Mouse (Mus musculus) adrenal gland, postnatal 4 days (tissue): ENCODE measurements around the gene Pnn. TPM values are rescaled to one million over a fixed set of nuclear protein-coding genes. Genes with fewer than 3 reads are reported as not detected.
"Not testable (repeated sequence)": the region's sequence is repeated elsewhere in the genome, so short reads cannot be mapped to it uniquely, and the experiment has no call there.

Source experiments
- DNase-seq, 2 experiments: peaks; one replicate each; pipeline ENCODE4 v3.0.0; 2021 to 2022; ENCODE audit warnings: low spot score in 2 of 2, mixed read lengths in 2 of 2
- long read RNA-seq, 2 experiments: library from polyadenylated mRNA; stranded (forward); transcript quantifications; one replicate each; pipeline ENCODE4 v2.0.0; 2021
- total RNA-seq, 2 experiments: library from RNA; stranded (reverse); gene quantifications; 2 replicates each; pipeline ENCODE4 v1.2.3; 2021

Pnn gene
- 10 to 100 TPM; 71.8 to 78.4 TPM for total RNA-seq
- long read RNA-seq, experiment 1, transcript Pnn-201 (9 exons, 3,485 nt): major isoform, 31 of 36 reads
- long read RNA-seq, experiment 1, partial matches to known transcripts: 1 of 36 reads
- long read RNA-seq, experiment 1, other reads (novel, unspliced or antisense): 4 of 36 reads
- long read RNA-seq, experiment 2, transcript Pnn-201 (9 exons, 3,485 nt): major isoform, 102 of 115 reads
- long read RNA-seq, experiment 2, partial matches to known transcripts: 3 of 115 reads
- long read RNA-seq, experiment 2, other reads (novel, unspliced or antisense): 10 of 115 reads

DNA sequence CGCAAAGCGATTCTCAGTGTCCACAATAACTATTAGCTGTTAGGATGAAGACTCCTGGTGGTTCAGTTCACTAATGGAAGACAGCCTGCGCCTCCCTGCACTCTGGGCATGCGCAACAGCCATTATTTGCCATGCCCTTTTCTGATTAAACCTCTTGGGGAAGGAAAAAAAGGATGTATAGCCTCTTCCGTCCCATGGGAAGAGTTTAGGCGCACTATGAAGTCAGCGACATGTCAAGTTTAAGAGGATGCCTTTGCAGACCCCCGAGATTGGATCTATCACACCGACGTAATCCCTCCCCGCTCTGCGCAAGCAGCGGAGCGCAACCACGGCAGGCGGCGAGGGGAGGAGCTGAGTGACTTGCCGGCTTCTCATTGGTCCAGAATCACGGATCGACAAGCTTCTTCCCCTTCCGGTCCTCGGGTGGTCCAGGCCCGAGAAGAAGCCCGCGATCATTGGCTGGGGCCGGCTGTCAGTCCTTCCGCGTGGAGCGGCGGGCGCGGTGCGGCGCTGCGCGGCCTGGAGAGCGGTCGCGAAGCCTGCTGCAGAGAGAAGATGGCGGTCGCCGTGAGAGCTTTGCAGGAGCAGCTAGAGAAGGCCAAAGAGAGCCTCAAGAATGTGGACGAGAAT, at the start of gene Pnn:
Pnn (plus strand) TSS at position 437 of the 630 bp plus-strand sequence.
- DNase-seq: peak; percentile 89 to 92

DNA sequence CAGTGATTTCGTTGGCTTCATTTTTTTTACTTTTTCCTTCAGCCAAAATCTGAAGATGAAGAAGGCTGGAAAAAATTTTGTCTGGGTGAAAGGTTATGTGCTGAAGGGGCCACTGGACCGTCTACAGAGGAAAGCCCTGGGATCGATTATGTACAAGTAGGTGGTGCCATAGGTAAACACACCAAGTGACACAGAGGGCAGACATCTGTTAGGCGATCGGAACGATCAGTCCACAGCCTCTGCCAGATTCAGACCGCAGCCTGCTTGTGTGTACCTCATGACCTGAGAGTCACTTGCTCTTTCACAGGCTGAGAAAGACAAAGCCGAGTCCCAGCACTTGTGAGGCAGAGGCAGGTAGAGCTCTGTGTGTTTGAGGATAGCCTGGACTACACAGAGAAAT, 48.7 kb upstream of the Pnn start:
- DNase-seq: no peak

DNA sequence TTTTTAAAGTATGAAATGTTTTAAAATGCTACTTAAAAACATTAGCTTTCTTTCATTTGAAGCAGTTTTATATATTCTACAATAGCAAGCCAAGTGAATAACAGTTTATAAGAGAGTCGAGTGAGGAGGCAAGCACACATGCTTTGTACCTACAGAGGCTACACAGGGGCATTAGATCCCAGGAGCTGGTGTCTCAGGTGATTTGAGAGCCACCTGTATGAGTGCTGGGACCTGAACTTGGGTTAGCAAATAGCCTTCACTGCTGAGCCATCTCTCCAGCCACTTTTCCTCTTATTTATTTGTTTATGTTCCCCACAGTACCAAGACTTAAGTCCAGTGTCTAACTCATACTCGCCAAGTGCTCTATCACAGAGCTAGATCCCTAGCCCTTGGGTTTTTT, 46.8 kb upstream of the Pnn start:
- no peak for DNase-seq

DNA sequence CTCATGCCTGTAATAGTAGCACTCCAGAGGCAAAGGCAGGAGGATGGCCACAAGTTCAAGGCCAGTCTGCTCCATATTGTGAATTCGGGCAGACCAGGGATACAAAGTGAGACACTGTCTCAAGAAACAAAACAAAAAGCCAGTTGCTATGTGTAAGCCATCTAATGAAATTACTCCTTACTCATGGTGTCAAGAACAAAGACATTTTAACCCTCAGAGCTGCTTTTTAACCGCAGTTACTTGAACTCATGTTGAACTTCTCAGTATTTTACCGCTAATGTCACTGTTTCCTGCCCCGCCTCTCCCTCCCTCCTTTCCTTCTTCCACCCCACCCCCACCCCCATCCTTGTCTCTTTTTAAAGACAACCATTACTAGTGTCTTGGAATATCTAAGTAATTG, 45.4 kb upstream of the Pnn start:
- DNase-seq: no peak

DNA sequence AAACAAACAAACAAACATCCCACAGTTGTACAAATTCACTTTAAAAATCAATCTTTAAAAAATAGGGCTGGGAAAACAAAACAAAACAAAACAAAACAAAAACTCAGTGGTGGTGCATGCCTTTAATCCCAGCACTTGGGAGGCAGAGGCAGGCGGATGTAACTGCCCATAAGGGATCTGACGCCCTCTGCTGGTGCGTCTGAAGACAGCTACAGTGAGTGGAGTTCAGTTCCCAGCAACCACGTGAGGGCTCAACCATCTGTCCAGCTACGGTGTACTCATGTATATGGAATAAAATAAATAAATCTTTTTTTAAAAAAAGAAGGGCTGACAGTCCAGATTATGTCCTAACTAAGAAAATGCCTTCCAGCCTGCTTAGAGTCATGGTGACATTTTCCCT, 34.6 kb upstream of the Pnn start:
- DNase-seq: no peak

DNA sequence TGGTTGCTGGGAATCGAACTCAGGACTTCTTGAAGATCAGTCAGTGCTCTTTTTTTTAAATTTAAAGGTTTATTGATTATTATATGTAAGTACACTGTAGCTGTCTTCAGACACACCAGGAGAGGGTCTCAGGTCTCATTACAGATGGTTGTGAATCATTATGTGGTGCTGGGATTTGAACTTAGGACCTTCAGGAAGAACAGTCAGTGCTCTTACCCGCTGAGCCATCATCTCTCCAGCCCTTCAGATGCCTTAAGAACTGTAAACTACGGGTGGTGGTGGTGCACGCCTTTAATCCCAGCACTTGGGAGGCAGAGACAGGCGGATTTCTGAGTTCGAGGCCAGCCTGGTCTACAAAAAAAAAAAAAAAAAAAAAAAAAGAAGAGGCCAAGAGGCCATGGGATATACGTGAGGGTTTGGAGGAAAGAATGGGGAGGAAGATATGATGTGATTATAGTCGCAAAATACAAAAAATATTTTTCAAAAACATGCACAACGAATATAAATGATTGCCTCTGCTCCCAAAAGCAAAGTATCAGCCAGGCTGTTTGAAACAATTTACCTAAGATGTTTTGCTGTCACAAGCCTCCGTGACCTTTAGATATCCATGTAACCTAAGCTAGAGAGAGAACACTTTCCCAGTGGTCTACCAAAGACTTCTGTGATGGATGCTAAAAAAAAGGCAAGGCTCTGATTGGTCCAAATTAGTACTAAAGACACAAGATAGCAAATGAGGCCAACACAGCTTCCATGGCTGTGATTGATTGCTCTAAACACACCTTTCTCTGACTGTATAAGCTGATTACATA, 27.3 kb upstream of the Pnn start:
- DNase-seq: no peak

DNA sequence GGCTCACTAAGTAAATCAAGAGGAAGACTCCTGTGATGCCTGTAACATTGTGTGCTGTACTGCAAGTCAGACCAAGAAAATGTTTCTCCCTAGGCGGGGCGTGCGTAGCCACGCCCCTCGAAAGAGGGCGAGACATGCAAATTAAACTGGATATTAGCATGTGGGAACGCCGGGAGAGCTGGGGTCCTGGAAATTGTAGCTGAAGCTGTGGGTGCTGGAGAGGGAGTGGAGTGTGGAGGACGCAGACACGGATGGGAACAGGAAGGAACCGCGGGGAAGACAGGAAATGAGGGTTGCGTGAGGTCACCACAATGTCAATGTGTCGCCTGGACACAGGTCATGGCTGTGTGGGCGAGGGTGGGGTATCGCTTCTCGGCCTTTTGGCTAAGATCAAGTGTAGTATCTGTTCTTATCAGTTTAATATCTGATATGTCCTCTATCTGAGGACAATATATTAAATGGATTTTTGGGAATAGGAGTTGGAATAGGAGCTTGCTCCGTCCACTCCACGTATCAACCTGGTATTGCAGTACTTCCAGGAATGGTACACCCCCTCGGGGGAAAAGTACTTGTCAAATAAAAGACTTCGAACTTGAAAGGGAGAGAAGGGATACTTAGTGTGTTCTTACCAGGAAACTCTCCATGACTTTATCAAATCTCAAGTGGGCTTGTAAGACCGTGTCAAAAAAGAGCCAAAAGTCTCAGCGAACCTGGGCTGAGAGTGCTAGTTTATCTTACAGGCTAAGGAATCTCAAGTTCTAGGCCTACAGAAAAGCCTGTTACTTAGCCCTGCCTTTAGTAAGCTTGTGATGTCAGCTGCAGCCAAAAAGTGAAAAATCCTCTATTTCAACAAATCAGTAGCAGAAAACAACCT, 26.5 kb upstream of the Pnn start:
- peak; percentile 6 to 19 for DNase-seq

DNA sequence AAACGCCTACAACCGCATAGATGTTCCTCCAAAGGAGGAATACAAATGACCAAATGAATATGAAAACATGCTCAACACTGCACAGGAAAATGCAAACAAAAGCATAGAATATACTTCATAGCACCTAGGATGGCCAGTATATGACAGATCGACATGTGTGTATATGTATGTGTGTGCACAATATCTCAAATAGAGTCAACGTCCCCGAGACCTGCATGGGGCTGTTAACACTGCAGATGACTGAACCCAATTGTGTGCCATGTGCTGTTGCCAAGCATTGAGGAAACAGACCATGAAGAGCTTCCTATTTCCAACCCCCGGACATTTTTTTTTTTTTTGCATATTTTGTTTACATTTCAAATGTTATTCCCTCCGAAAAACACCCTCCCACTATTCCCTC, 25.8 kb upstream of the Pnn start:
- no peak for DNase-seq

DNA sequence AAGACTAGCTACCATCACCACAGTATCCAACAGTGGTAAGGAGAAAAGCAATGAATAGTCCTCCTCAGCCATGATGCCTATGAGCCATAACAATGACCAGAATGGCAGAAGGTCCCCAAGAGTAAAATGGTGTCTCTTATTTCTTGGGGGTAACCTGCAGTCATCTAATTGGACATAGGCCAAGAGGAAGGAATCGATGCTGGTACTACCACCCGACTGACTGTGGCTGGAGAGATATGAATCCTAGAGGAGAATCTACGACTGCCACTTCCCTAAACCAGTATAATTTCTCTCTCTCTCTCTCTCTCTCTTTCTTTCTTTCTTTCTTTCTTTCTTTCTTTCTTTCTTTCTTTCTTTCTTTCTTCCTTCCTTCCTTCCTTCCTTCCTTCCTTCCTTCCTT, 14.2 kb upstream of the Pnn start:
- DNase-seq: no peak

DNA sequence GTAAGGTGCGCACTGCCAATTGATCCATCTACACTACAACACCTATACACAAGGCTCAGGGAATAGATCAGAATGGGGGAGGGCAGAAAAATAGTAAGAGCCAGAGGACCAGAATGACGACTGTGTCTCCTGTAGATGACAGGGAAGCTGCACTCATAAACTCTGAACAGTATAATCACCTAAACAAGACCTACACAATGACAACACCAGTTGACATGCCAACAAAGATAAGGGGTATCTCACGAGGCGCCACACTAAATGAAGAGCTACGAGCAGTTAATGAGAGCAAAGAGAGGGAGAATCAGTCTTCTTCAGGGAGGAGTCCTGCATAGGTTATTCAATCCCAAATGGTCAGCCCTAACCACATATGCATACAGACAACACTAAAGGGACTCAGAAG, 13.5 kb upstream of the Pnn start:
- no peak for DNase-seq

DNA sequence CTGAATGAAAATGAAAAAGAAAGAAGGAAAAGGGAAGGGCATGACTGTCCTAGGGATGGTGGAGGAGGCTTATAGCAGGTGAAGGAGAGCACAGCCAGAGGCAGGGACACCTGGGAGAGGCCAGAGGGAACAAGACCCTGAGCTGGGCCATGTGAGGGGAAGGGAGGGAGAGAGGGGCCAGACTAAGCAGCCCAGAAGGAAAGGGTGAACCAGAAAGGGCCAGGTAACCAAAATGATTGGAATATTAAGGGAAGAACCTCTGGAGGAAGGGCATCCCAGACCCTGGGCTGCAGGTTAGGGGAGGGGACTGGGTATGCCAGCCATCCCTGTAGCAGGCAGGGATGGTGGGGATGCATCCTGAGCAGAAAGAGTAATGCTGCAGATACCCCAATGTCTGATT, 12.7 kb upstream of the Pnn start:
- DNase-seq: no peak

DNA sequence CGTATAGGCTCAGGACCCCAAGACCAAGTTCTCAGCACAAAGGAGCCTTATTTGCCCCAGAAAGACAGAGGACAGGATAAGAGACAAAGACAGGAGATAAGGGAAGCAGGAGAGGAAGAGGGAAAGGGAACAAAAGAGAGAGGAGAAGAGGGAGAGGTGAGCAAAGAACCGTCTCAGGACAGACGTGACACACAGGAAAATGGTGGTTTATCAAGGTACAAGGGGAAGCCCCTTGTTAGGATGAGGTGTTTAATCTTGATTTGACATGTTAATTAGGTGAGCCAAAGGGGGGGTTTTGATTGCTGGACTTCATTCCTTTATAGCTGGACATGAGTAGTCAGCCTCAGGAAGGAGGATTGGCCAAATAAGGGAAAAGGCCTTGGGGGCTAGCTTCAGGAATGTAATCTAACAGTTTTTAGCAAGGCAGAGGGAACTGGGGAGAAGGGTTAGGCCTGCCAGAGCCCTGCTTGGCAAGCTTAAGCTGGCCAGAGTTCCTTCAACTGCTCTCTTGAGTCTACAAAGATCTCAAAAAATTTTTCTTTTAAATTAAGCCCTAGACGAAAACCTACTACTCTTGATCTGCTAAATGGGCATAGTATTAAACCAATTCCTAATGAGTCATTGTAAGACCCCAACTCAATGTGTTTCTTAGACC, 11.4 kb upstream of the Pnn start:
- DNase-seq: no peak

DNA sequence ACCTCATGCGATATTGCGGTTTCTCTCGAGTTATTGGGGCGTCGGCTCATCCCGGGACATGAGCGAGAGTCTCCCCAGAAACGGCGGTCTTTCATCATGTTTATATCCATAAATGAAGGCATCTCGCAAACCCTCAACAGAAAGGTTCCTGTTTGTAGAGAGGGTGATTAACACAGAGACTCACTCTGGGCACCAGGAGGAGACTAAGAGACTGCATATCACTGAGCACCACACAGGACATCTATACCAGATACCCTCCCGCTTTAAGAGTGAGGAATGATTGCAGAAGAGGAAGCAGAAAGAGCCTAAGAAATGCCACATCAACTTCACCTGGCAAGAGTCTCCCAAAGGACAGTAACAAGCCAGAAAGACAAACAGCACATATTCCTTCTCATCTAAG, 10.5 kb upstream of the Pnn start:
- DNase-seq: no peak

DNA sequence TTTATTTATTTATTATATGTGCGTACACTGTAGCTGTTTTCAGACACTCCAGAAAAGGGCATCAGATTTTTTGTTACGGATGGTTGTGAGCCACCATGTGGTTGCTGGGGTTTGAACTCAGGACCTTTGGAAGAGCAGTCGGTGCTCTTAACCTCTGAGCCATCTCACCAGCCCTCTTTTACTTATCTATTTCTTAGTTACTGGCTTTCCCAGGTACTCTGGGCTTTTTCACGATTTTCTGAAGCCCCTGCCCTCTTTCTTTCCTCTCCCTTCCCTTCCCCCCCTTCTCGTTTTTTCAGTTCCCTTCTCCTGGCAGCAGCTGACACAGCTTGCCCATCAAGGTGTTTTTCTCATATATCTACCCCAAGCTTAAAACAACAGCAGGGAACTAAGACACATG, 8.4 kb upstream of the Pnn start:
- not testable (repeated sequence) for DNase-seq

DNA sequence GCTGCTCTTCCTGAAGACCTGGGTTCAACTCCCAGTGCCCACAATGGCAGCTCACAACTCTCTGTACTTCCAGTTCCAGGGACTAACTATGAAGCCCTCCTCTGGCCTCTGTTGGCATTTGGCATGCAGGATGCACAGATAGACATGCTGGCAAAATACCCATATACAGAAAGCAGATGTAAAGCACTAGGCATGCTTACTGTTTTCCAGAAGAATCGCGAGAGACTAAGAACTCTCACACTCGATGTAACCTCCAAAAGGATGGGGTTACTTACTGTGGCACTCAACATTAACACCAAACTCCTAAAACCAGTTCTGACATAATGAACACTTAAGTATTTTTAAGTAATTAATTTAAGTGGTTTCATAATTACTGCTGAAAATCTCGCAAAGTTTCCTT, 6.4 kb upstream of the Pnn start:
- no peak for DNase-seq

DNA sequence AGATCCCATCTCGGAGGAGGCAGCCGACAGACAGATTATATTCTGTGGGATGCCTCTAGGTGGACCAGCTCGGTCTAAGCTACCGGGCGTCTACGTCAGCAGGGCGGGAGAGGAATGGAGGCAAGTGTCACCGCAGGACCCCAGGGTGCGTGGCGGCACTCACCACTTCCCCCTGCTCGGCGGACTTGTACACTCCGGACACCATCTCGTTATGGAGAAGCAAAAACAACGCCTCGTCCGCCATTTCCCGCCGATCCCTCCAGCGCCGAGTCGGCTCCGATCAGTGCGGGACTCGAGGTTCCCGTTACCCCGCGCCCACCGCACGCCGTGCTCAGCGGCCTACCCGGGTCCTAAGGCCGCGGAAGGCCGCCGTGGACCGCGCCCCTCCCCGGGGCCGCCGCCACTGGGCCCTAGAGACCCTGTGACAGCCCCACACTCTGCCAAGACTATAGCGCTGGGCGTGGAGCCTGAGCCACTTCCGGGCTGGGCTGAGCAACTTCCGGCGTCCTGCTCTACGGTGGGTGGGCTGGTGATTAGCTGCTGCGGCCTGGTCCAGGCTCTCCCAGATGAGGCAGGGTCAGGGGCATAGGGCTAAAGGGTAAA, 5.6 kb upstream of the Pnn start, which contains the start of gene Trappc6b:
Trappc6b (minus strand) TSS at position 480 of the 603 bp plus-strand sequence.
- DNase-seq: peak; percentile 53 to 70

DNA sequence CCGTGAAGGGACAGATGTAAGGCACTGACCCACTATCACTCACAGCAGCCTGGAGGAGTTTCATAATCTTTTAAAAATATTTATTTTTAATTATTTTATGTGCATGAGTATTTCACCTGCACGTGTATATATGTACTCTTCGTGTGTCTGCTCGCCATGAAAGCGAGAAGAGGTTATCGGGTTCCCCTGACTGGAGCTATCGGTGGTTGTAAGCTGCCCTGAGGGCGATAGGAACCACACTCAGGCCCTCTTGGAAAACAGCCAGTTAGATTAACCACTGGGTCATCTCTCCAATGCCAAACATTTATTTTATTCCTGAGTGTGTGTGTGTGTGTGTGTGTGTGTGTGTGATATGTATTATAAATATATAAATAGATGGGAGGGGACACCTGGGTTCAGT, 1.8 kb upstream of the Pnn start:
- no peak for DNase-seq

DNA sequence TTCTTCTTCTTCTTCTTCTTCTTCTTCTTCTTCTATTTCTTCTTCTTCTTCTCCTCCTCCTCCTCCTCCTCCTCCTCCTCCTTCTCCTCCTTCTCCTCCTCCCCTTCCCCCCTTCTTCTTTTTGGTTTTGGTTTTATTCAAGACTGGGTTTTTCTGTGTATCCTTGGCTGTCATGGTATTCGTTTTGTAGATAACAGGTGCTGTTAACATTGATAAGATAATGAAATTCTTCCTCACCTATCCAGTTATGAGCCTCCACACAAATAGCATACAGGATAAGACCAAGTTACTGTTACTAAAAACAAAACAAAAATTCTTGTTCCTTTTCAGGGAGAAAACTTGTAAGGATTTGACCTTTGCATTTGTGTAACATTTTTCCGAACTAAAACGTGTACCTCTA, 908 bp upstream of the Pnn start:
- no peak for DNase-seq

DNA sequence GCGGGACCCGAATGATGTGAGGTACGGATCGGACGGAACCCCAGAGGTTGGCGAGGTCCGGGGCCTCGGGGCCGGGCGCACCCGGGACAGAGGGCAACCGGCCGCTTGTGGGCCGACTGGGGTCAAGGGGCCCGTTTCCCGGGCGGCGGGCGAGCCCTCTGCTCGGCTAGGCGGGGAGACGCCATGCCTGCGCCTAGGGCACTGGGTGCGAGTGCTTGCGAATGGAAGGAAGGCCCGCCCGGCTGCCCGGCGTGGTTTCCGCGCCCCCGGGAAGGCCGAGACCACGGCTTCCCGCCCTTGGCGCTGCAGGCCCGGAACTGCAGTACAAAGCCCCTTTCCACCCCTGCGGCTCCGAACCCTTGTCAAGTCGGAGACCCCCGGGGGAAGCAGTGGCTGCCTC, 411 bp downstream of the Pnn start:
- DNase-seq: no peak

DNA sequence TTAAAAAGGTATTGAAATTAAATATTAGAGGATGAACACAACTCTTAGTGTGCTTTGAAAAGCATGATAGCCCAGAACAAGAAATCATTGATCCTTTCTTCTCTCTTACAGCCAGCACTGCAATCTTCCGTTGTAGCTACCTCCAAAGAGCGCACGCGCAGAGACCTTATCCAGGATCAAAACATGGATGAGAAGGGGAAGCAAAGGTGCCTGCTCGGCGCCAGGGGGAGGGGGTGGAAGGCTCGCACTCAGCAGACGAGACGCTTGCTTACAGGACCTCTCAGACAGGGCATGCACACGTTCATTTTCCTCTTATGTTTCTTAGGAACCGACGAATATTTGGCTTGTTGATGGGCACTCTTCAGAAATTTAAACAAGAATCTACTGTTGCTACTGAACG, 2.1 kb downstream of the Pnn start:
- DNase-seq: no peak
